Mouse (Mus musculus) embryonic fibroblast, embryonic 13.5 days (primary cell): ENCODE data around the gene Ak5. TPM values are rescaled to one million over a fixed set of nuclear protein-coding genes. Genes with fewer than 3 reads are reported as not detected.
A peak's percentile ranks its signal among the peaks of the same experiment; 100 is the strongest.

Experiments used
- H3K27ac ChIP-seq: 2 replicates; pipeline ENCODE4 v1.5.1; 2012; ENCODE audit warnings: low read length, control low read depth, inconsistent platforms; ENCODE audit not compliant: insufficient read depth
- H3K4me1 ChIP-seq: 2 replicates; pipeline ENCODE4 v1.6.1; 2011; ENCODE audit warnings: low read length; ENCODE audit not compliant: control insufficient read depth, insufficient read depth
- H3K4me3 ChIP-seq: 2 replicates; pipeline ENCODE4 v1.5.1; 2011; ENCODE audit warnings: mild to moderate bottlenecking, control low read depth, low read length; ENCODE audit not compliant: insufficient read depth
- CTCF ChIP-seq: IDR thresholded peaks from 2 replicates; pipeline ENCODE4 v1.5.1; 2011; ENCODE audit warnings: mild to moderate bottlenecking, control low read depth, low read length, moderate library complexity, borderline replicate concordance; ENCODE audit not compliant: insufficient read depth
- POLR2A ChIP-seq: IDR thresholded peaks from 2 replicates; pipeline ENCODE4 v1.6.1; 2011; ENCODE audit warnings: low read depth, mild to moderate bottlenecking, control low read depth, low read length, moderate library complexity
- polyA plus RNA-seq: library from polyadenylated mRNA; stranded (reverse); fragments of >200 nt; gene quantifications from 2 replicates; pipeline ENCODE4 v1.2.4, GENCODE M21; 2011; ENCODE audit warnings: low read depth; ENCODE audit not compliant: missing spikeins, insufficient read length

Gene Ak5
- polyA plus RNA-seq, 1 experiment, result 28.3 TPM

GRCm38 (mm10) chr3:152507900-152508299, 160.3 kb downstream of the Ak5 start:
- no peak for TF ChIP-seq POLR2A
- TF ChIP-seq CTCF, result no peak
- peaks cover 24% of the 10 kb centered on the region for H3K4me1 ChIP-seq
- peak overlapping the region; percentile 58 for H3K27ac ChIP-seq

DNA sequence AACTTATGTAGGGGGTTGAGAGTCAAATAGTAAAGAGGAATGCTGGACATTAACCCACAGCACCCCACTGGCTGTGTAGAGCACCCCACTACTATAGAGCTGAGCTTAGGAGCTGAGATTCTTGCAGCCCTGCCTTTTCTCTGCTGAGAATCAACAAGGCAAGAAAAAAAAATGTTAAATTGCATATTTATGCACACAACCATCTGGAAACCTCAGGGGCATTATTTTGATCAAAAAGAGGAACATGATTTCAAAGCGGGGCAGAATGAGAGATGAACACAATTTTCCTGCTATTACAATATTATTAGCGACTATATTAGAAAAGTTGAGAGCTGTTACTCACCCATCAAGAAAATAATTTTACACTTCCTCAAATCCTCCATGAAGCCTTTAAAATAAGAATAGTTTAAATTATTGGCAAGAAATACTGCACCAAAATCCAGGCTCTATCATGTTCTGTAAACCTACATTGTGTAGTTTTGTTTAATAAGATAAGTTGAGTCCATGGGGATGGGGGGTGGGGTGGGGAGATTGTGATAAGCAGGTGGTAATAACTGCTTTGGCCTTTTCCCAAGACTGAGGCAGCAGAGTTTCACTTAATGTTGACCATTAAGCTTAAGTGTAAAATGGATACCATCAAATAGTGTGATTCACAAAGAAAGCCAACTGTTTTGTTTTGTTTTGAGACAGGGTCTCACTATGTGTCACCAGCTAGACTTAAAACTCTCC, 169.0 kb downstream of the Ak5 start:
- no peak for TF ChIP-seq CTCF
- no peak for TF ChIP-seq POLR2A
- Histone ChIP-seq H3K27ac (no peak overlapping the region), H3K4me1 (peaks cover 19% of the 10 kb centered on the region), H3K4me3 (no peak overlapping the region)

More at GRCm38 (mm10) chr3:152507900-152508299, 160.3 kb downstream of the Ak5 start:
- no peak overlapping the region for H3K4me3 ChIP-seq

- H3K4me3 ChIP-seq, result no peak overlapping the region
Measured at GRCm38 (mm10) chr3:152497842-152498241, 170.3 kb downstream of the Ak5 start.

GRCm38 (mm10) chr3:152497084-152497483, 171.1 kb downstream of the Ak5 start:
- Histone ChIP-seq H3K27ac (0 out of 2 replicates have a peak overlapping the region, but pooled peaks have one; percentile 37), H3K4me1 (peaks cover 19% of the 10 kb centered on the region), H3K4me3 (no peak overlapping the region)
- TF ChIP-seq CTCF (no peak), POLR2A (no peak)

More at GRCm38 (mm10) chr3:152497842-152498241, 170.3 kb downstream of the Ak5 start:
- H3K27ac ChIP-seq, result 0 out of 2 replicates have a peak overlapping the region, but pooled peaks have one; percentile 25
- H3K4me1 ChIP-seq, result peaks cover 19% of the 10 kb centered on the region
- TF ChIP-seq POLR2A, result no peak

DNA sequence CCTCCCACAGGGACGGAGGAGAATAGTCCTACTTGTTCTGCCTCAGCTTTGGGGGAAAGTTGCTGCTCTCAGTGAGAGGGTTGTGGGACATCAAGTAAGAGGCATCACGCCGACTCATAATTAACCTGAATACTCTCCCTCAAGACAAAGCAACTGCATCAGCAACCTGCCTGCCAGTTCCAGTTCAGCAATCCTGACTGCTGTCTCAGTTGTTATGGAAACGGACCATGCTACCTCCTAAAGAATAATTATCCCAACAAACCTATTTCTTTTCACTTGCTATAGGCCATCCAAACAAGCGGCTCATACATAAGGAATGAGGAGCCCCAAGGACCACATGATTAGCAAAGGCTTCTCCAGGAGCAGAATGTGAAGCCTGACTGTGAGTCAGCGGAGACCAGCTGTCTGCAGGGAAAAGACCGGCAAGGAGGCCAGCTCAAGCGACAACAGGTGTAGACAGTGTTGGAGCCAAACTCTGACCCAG, 172.7 kb downstream of the Ak5 start:
- H3K4me1 ChIP-seq, result peaks cover 19% of the 10 kb centered on the region
- no peak overlapping the region for H3K4me3 ChIP-seq
- no peak for TF ChIP-seq POLR2A
- TF ChIP-seq CTCF, result no peak
- H3K27ac ChIP-seq, result 0 out of 2 replicates have a peak overlapping the region, but pooled peaks have one; percentile 39

DNA sequence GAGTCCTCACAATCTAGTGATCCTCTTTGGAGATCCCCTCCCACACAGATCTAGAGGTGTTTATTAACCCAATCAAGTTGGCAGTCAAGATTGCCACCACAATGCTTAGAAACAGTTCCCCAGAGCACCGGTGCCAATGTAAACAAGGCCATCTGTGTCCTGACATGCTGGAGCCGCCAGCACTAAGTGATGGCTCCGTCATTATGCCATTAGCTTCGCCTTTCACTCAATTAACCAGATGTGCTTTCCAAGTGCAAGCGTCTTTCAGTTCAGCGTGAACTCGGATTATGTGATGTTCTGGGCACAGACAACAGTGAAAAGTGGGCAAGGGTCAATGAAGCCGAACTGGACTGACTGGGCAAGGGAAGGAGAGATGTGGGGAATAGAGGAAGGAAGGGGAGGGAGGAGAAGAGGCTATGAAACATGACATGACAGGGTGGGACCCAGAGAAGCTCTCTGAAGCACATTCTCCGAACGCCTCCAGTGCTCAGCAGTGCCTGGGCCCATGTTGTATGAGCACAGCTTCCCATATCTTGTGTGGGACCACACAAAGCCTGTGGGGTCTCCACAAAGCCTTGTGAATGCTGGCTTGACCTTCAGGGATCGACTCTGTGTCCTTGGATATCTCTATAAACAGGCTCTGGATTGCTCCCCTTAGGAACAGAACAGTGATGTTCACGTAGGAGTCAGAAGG, 173.3 kb downstream of the Ak5 start:
- H3K27ac ChIP-seq, result 0 out of 2 replicates have a peak overlapping the region, but pooled peaks have one; percentile 39
- H3K4me1 ChIP-seq, result peaks cover 19% of the 10 kb centered on the region
- no peak for TF ChIP-seq CTCF
- TF ChIP-seq POLR2A, result no peak
- H3K4me3 ChIP-seq, result no peak overlapping the region

DNA sequence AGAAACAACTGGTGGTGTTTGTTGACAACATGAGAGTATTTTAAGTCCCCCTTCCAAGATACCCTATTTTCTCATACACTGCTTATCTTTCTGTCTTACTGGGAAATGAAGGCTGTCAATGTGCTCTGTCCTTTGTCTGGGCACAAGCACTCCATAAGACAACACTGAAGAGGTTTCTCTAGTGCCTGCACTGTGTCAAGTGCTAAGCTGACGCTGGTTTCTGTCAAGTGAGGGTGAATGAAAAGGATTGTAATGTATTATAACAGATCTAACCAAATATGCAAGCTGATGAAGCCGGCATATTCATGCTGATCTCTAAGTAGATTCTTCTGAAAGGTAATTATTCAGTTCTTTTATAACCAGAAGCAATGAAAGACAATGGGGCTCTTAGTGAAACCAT, 174.3 kb downstream of the Ak5 start:
- Histone ChIP-seq H3K4me1 (peaks cover 19% of the 10 kb centered on the region), H3K4me3 (no peak overlapping the region), H3K27ac (no peak overlapping the region)
- TF ChIP-seq CTCF (no peak), POLR2A (no peak)

GRCm38 (mm10) chr3:152492241-152492640, 175.9 kb downstream of the Ak5 start:
- H3K27ac ChIP-seq, result no peak overlapping the region
- TF ChIP-seq POLR2A (no peak), CTCF (no peak)
- peaks cover 14% of the 10 kb centered on the region for H3K4me1 ChIP-seq
- no peak overlapping the region for H3K4me3 ChIP-seq

GRCm38 (mm10) chr3:152490423-152490822, 177.7 kb downstream of the Ak5 start:
- no peak overlapping the region for H3K4me3 ChIP-seq
- no peak for TF ChIP-seq CTCF
- no peak for TF ChIP-seq POLR2A
- no peak overlapping the region for H3K27ac ChIP-seq
- peaks cover 9% of the 10 kb centered on the region for H3K4me1 ChIP-seq

- no peak for TF ChIP-seq CTCF
- TF ChIP-seq POLR2A, result no peak
Measured at GRCm38 (mm10) chr3:152488964-152489363, 179.2 kb downstream of the Ak5 start.

More at GRCm38 (mm10) chr3:152488964-152489363, 179.2 kb downstream of the Ak5 start:
- H3K27ac ChIP-seq, result no peak overlapping the region; the same call in 1 of the 2 replicates
- no peak overlapping the region for H3K4me3 ChIP-seq
- H3K4me1 ChIP-seq, result peaks cover 8% of the 10 kb centered on the region
